Mouse (Mus musculus) CH12.LX (cell line): ENCODE data around the gene Mospd3. TPM values are rescaled to one million over a fixed set of nuclear protein-coding genes. Genes with fewer than 3 reads are reported as not detected.

Source experiments
- DNase-seq: peaks from one replicate; pipeline ENCODE4 v3.0.0-alpha.2; 2013; ENCODE audit errors: extremely low read depth
- H3K27ac ChIP-seq: 2 replicates; pipeline ENCODE4 v1.5.1; 2012; ENCODE audit warnings: low read depth, mild to moderate bottlenecking, control low read depth, moderate library complexity; ENCODE audit not compliant: insufficient read depth
- H3K27me3 ChIP-seq: replicated peaks from 2 replicates; pipeline ENCODE3; 2012; ENCODE audit warnings: inconsistent platforms
- H3K36me3 ChIP-seq, 2 experiments: replicated peaks in 1 of 2; 2 replicates each; pipeline versions ENCODE3 to v1.6.1; 2012; ENCODE audit warnings: inconsistent platforms in 1 of 2, low read length in 1 of 2, mild to moderate bottlenecking in 1 of 2, mixed read lengths in 1 of 2, moderate library complexity in 1 of 2; ENCODE audit not compliant: control insufficient read depth in 1 of 2, insufficient read depth in 1 of 2
- H3K4me1 ChIP-seq, 2 experiments: 2 replicates each; pipeline ENCODE4 v1.6.1; 2012; ENCODE audit warnings: inconsistent platforms in 1 of 2, moderate library complexity in 1 of 2; ENCODE audit not compliant: insufficient read depth in 2 of 2, control insufficient read depth in 1 of 2
- H3K4me2 ChIP-seq: 2 replicates; pipeline ENCODE4 v1.6.1; 2012; ENCODE audit warnings: low read depth, mild to moderate bottlenecking, control low read depth; ENCODE audit not compliant: poor library complexity, insufficient read depth, severe bottlenecking
- H3K4me3 ChIP-seq, 3 experiments: fragments of 150-350 bp in 1 of 3; sonication (generic) in 1 of 3; replicated peaks in 1 of 3; 2 replicates each; pipeline versions ENCODE3 to v1.5.1; 2011 to 2012; ENCODE audit warnings: low read depth in 2 of 3, low read length in 2 of 3, mild to moderate bottlenecking in 2 of 3, moderate library complexity in 2 of 3, control low read depth in 1 of 3, improper control_type of control experiment in 1 of 3, inconsistent platforms in 1 of 3, mixed read lengths in 1 of 3; ENCODE audit not compliant: poor library complexity in 1 of 3
- H3K79me2 ChIP-seq: replicated peaks from 2 replicates; pipeline ENCODE4 v1.6.1; 2012; ENCODE audit warnings: mild to moderate bottlenecking, moderate library complexity; ENCODE audit not compliant: control insufficient read depth, poor library complexity, insufficient read depth, severe bottlenecking; ENCODE audit errors: extremely low read depth
- H3K9ac ChIP-seq: 2 replicates; pipeline ENCODE4 v1.6.1; 2012; ENCODE audit warnings: low read depth, mild to moderate bottlenecking, control low read depth, moderate library complexity; ENCODE audit not compliant: insufficient read depth
- H3K9me3 ChIP-seq: replicated peaks from 2 replicates; pipeline ENCODE3; 2012; ENCODE audit warnings: low read length, inconsistent platforms, mixed read lengths
- BHLHE40 ChIP-seq: IDR thresholded peaks from 2 replicates; pipeline ENCODE4 v1.6.1; 2011; ENCODE audit warnings: mild to moderate bottlenecking, low read depth, low read length, improper control_type of control experiment
- CTCF ChIP-seq, 2 experiments: IDR thresholded peaks in 1 of 2; conservative IDR thresholded peaks in 1 of 2; 2 replicates each; pipeline ENCODE4 v1.5.1; 2011 to 2012; ENCODE audit warnings: low read depth in 2 of 2, low read length in 2 of 2, improper control_type of control experiment in 1 of 2, inconsistent platforms in 1 of 2, mild to moderate bottlenecking in 1 of 2, moderate library complexity in 1 of 2
- EP300 ChIP-seq: IDR thresholded peaks from 2 replicates; pipeline ENCODE4 v1.6.1; 2011; ENCODE audit warnings: low read length, improper control_type of control experiment
- JUND ChIP-seq: conservative IDR thresholded peaks from 2 replicates; pipeline ENCODE4 v1.6.1; 2011; ENCODE audit warnings: low read depth, low read length, improper control_type of control experiment
- KAT2A ChIP-seq: IDR thresholded peaks from 2 replicates; pipeline ENCODE4 v1.6.1; 2012; ENCODE audit warnings: low read length, improper control_type of control experiment, inconsistent platforms; ENCODE audit not compliant: insufficient replicate concordance
- MAZ ChIP-seq: IDR thresholded peaks from 2 replicates; pipeline ENCODE4 v1.6.1; 2012; ENCODE audit warnings: low read depth, mild to moderate bottlenecking, inconsistent platforms, low read length, improper control_type of control experiment, moderate library complexity
- MXI1 ChIP-seq: IDR thresholded peaks from 2 replicates; pipeline ENCODE4 v1.6.1; 2011; ENCODE audit warnings: mild to moderate bottlenecking, low read depth, low read length, improper control_type of control experiment
- MYC ChIP-seq: IDR thresholded peaks from 2 replicates; pipeline ENCODE4 v1.6.1; 2011; ENCODE audit warnings: low read depth, mild to moderate bottlenecking, improper control_type of control experiment, low read length
- NELFE ChIP-seq: IDR thresholded peaks from 2 replicates; pipeline ENCODE4 v1.6.1; 2011; ENCODE audit warnings: low read depth, low read length, improper control_type of control experiment
- NRF1 ChIP-seq: IDR thresholded peaks from 2 replicates; pipeline ENCODE4 v1.6.1; 2014; ENCODE audit warnings: low read depth, mild to moderate bottlenecking, inconsistent platforms, low read length, improper control_type of control experiment, moderate library complexity
- POLR2A ChIP-seq: IDR thresholded peaks from 2 replicates; pipeline ENCODE4 v1.6.1; 2011; ENCODE audit warnings: low read depth, mild to moderate bottlenecking, improper control_type of control experiment, low read length
- RAD21 ChIP-seq: IDR thresholded peaks from 2 replicates; pipeline ENCODE4 v1.6.1; 2011; ENCODE audit warnings: low read depth, mild to moderate bottlenecking, low read length, improper control_type of control experiment, moderate library complexity
- TBP ChIP-seq: conservative IDR thresholded peaks from 2 replicates; pipeline ENCODE4 v1.6.1; 2011; ENCODE audit warnings: low read depth, low read length, improper control_type of control experiment
- UBTF ChIP-seq: IDR thresholded peaks from 2 replicates; pipeline ENCODE4 v1.6.1; 2012; ENCODE audit warnings: low read depth, mild to moderate bottlenecking, inconsistent platforms, low read length, improper control_type of control experiment, moderate library complexity
- USF1 ChIP-seq: IDR thresholded peaks from 2 replicates; pipeline ENCODE4 v1.6.1; 2014; ENCODE audit warnings: low read depth, mild to moderate bottlenecking, inconsistent platforms, low read length, improper control_type of control experiment
- USF2 ChIP-seq: conservative IDR thresholded peaks from 2 replicates; pipeline ENCODE4 v1.6.1; 2011; ENCODE audit warnings: low read depth, low read length, improper control_type of control experiment
- ZC3H11A ChIP-seq: IDR thresholded peaks from 2 replicates; pipeline ENCODE4 v1.6.1; 2012; ENCODE audit warnings: low read depth, mild to moderate bottlenecking, inconsistent platforms, low read length, improper control_type of control experiment
- dilution Hi-C: fragments of 300-500 bp; cut with MboI; formaldehyde crosslinking; loops from 2 replicates; pipeline ENCODE4 v1.14.3; 2020; ENCODE audit warnings: low sequenced_read_pairs; ENCODE audit not compliant: extremely low pct_unique_long_range_greater_than_20kb, extremely low pct_ligation_motif_present
- in situ Hi-C: fragments of 300-500 bp; cut with MboI; formaldehyde crosslinking; loops from 3 replicates; pipeline ENCODE4 v1.14.3; 2019; ENCODE audit warnings: low sequenced_read_pairs, low pct_ligation_motif_present, low pct_unique_long_range_greater_than_20kb, mixed read lengths
- polyA plus RNA-seq: library from polyadenylated mRNA; unstranded; fragments of >175 nt; gene quantifications from 2 replicates; pipeline ENCODE4 v1.2.1, GENCODE M21; 2012; ENCODE audit warnings: low read depth; ENCODE audit not compliant: insufficient read length
- total RNA-seq, 2 experiments: library from RNA; depleted of rRNA; stranded (reverse); fragments of 300-350 nt in 1 of 2; fragments of >200 nt in 1 of 2; gene quantifications; 2 replicates each; pipeline ENCODE4 v1.2.3; 2012 to 2014

Mospd3 gene
- total and polyA plus RNA-seq, 3 experiments = 1.5 to 23.7 (median 4.2) TPM

DNA sequence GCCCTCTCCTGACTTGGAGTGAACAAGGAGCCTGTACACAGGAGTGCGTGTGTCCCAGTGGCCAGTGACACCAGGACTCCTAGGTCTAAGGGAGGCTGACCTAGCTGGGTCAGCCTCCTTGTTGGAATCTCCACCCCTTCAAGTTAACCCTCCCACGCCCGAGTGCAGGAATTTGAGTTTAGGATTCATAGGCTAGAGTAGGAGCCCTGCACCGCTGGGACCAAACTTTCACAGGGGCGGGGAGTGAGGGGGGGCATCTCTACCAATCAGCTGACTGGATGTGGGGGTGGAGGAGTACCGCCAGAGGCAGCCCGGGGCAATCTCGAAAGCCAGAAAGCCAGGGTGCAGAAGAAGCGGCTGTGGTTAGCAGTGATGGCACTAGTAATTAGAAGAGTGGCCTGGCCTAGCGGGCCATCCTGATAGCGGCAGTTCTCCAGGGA, 44.8 kb upstream of the Mospd3 start, which contains the start of gene Irs3:
Gene Irs3, minus strand, starts transcription at position 63 of the 440 bp plus-strand sequence.
- no peak for DNase-seq

DNA sequence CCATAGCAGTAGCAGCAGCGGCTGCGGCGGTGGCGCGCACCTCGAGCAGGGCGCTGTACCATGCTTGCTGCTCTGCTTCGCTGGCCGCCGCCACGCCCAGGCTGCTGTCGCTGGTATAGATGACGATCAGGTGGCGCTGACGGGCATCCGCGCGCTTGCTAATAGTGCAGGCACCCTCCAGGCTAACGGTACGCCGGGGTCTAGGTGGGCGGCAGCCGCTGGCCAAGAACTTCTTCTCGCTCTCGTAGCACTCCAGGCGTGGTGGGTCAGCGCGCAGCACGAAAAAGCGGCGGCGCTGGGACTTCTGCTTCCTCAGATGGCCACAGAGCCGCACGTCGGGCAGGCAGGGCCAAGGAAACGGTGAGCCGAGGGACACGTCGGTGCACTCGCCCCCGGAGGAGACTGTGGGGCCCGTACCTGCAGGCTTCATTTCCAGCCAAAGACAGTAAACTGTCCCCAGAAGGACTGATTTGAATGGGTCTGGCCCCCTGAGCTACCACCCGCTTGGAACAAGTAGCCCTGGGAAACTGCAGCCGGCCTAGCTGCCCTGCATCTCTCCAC, 44.3 kb upstream of the Mospd3 start:
- no peak overlapping the region for H3K9ac ChIP-seq
- no peak overlapping the region for H3K27ac ChIP-seq
- no peak for TF ChIP-seq USF2
- dilution Hi-C loops (no loop called here), in situ Hi-C loops (no loop called here)
- H3K4me2 ChIP-seq = no peak overlapping the region
- H3K4me3 ChIP-seq = no peak overlapping the region
- H3K4me1 ChIP-seq = peaks cover 11 to 46% of the 10 kb centered on the region in 2 experiments
- DNase-seq = no peak
- no peaks in the 10 kb centered on the region for H3K27me3 ChIP-seq
- H3K36me3 ChIP-seq = peaks cover 28 to 39% of the 10 kb centered on the region in 2 experiments
- H3K79me2 ChIP-seq = no peaks in the 10 kb centered on the region
- no peaks in the 10 kb centered on the region for H3K9me3 ChIP-seq

More for the DNA sequence above, 44.8 kb upstream of the Mospd3 start, which contains the start of gene Irs3:
- no peak within 1 kb of the TSS for H3K4me3 ChIP-seq
- peaks cover 23 to 34% of the 10 kb centered on the region in 2 experiments for H3K36me3 ChIP-seq
- H3K9me3 ChIP-seq = no peaks in the 10 kb centered on the region
- in situ Hi-C loops (no loop called here), dilution Hi-C loops (no loop called here)
- no peaks in the 10 kb centered on the region for H3K27me3 ChIP-seq
- no peak within 1 kb of the TSS for H3K4me2 ChIP-seq
- H3K79me2 ChIP-seq = no peaks in the 10 kb centered on the region
- H3K9ac ChIP-seq = no peak within 1 kb of the TSS
- TF ChIP-seq NELFE = no peak
- TF ChIP-seq CTCF (conservative IDR thresholded peaks at IDR 0.05 in 1 of 2, IDR thresholded peaks at IDR 0.05 in 1 of 2; ENCODE audit: low read depth in 2 of 2, low read length in 2 of 2) = no peak
- no peak for TF ChIP-seq ZC3H11A
- TF ChIP-seq RAD21 = no peak
- no peak for TF ChIP-seq BHLHE40
- TF ChIP-seq MAZ = no peak
- no peak for TF ChIP-seq MXI1
- no peak for TF ChIP-seq KAT2A
- TF ChIP-seq JUND = no peak
- TF ChIP-seq USF1 = no peak
- no peak for TF ChIP-seq TBP
- no peak for TF ChIP-seq EP300
- TF ChIP-seq POLR2A = no peak
- no peak for TF ChIP-seq MYC
- TF ChIP-seq NRF1 = no peak
- TF ChIP-seq UBTF = no peak
- TF ChIP-seq USF2 = no peak
- H3K4me1 ChIP-seq = peaks cover 8 to 46% of the 10 kb centered on the region in 2 experiments
- H3K27ac ChIP-seq = no peak within 1 kb of the TSS
